Mouse (Mus musculus): ENCODE data around the gene Prrt2. TPM values are rescaled to one million over a fixed set of nuclear protein-coding genes. Genes with fewer than 3 reads are reported as not detected.

Prrt2 gene
- total and polyA plus RNA-seq, 3 experiments = 0.12 to 1.4 TPM; not detected in 1

DNA sequence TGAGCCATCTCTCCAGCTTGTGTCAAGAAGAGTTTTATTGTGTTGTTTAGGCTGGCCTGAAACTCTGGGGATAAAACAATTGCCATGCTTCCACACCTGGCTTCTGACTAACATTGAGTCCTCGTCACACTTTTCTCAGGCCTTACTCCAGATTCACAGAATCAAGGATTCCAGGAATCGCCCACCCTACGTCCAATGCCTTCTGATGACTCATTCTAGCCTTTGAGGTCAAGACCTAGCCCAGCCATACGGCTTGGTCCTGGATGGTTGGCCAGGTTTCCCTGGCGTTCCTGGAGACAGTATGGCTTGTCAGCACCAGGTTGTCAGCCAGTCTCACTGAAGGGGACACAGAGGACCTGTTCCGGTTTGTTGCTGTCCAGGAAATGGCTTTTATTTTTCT is 8.6 kb downstream of the Prrt2 start:
- H3K36me3 ChIP-seq (ENCODE audit: control insufficient read depth in 1 of 2, insufficient read depth in 2 of 2, low read length in 2 of 2) = peaks cover 0 to 29% of the 10 kb centered on the region in 2 experiments; a peak in 2 of 4 replicates
- DNase-seq (ENCODE audit: low read depth, low spot score) = no peak
- H3K9me3 ChIP-seq (replicated peaks; ENCODE audit: insufficient read depth, low read length) = no peaks in the 10 kb centered on the region
- no peak overlapping the region for H3K27ac ChIP-seq (ENCODE audit: control insufficient read depth, low read depth, low read length)
- H3K9ac ChIP-seq (ENCODE audit: control insufficient read depth, low read depth, low read length, poor library complexity, severe bottlenecking) = no peak overlapping the region
- H3K79me2 ChIP-seq (ENCODE audit: control insufficient read depth, insufficient read depth, low read length, poor library complexity) = peaks cover 36% of the 10 kb centered on the region
- H3K4me1 ChIP-seq (ENCODE audit: control insufficient read depth in 1 of 2, insufficient read depth in 2 of 2, low read length in 2 of 2) = peaks cover 10 to 35% of the 10 kb centered on the region in 2 experiments
- H3K4me3 ChIP-seq (ENCODE audit: control insufficient read depth in 1 of 2, insufficient read depth in 1 of 2, low read depth in 2 of 2, low read length in 2 of 2) = no peak overlapping the region
- H3K27me3 ChIP-seq (ENCODE audit: control insufficient read depth in 1 of 2, insufficient read depth in 2 of 2, low read length in 2 of 2) = no peaks in the 10 kb centered on the region
- TF ChIP-seq EP300 (IDR thresholded peaks at IDR 0.05; ENCODE audit: low read depth in 1 of 2, low read length in 2 of 2) = no peak
- no peak for TF ChIP-seq CTCF (IDR thresholded peaks at IDR 0.05 in 2 of 3, conservative IDR thresholded peaks at IDR 0.05 in 1 of 3; ENCODE audit: control insufficient read depth in 1 of 3, insufficient read depth in 1 of 3, low read depth in 2 of 3, low read length in 3 of 3, poor library complexity in 1 of 3, severe bottlenecking in 1 of 3)
- no peak for TF ChIP-seq RAD21 (IDR thresholded peaks at IDR 0.05; ENCODE audit: low read depth, low read length)
- no peak for TF ChIP-seq TAL1 (IDR thresholded peaks at IDR 0.05; ENCODE audit: low read length)

DNA sequence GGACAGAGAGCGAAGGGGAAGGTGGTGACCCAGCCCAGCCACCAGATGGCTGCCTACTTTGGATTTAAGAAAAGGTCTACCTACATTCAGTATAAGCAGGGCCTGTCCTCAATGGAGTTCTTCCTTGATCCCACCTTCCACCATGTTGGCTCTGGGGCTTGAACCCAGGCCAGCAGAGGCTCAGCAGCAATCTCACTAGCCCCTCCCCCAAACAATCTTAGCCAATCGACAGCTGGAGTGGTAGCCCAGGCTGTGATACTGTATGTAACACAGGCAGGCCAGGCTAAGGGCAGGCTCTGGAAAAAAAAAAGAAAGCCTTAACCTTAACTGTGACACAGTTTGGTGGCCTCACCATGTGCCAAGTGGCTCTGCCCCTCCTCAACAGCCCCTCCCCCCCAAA is 9.3 kb downstream of the Prrt2 start:
- no peak overlapping the region for H3K9ac ChIP-seq (ENCODE audit: control insufficient read depth, low read depth, low read length, poor library complexity, severe bottlenecking)
- no peak overlapping the region for H3K27ac ChIP-seq (ENCODE audit: control insufficient read depth, low read depth, low read length)
- DNase-seq (ENCODE audit: low read depth, low spot score) = peak; percentile 41
- H3K4me1 ChIP-seq (ENCODE audit: control insufficient read depth in 1 of 2, insufficient read depth in 2 of 2, low read length in 2 of 2) = peaks cover 10 to 36% of the 10 kb centered on the region in 2 experiments
- no peaks in the 10 kb centered on the region for H3K9me3 ChIP-seq (replicated peaks; ENCODE audit: insufficient read depth, low read length)
- peaks cover 32% of the 10 kb centered on the region for H3K79me2 ChIP-seq (ENCODE audit: control insufficient read depth, insufficient read depth, low read length, poor library complexity)
- H3K4me3 ChIP-seq (ENCODE audit: control insufficient read depth in 1 of 2, insufficient read depth in 1 of 2, low read depth in 2 of 2, low read length in 2 of 2) = no peak overlapping the region
- TF ChIP-seq ZC3H11A (IDR thresholded peaks at IDR 0.05; ENCODE audit: low read depth, low read length) (no peak), USF2 (IDR thresholded peaks at IDR 0.05; ENCODE audit: borderline replicate concordance in 1 of 2, insufficient read depth in 1 of 2, low read depth in 1 of 2, low read length in 2 of 2) (no peak), SMC3 (IDR thresholded peaks at IDR 0.05; ENCODE audit: low read depth, low read length) (peak; percentile 25; the same call in 1 of the 2 replicates), TCF12 (IDR thresholded peaks at IDR 0.05; ENCODE audit: low read depth, low read length) (no peak), POLR2AphosphoS2 (IDR thresholded peaks at IDR 0.05; ENCODE audit: low read length) (no peak), UBTF (IDR thresholded peaks at IDR 0.05; ENCODE audit: borderline replicate concordance, insufficient read depth, low read depth, low read length) (no peak), TBP (IDR thresholded peaks at IDR 0.05; ENCODE audit: low read depth, low read length) (no peak), NELFE (IDR thresholded peaks at IDR 0.05; ENCODE audit: low read depth, low read length) (0 out of 2 replicates have a peak, but pooled peaks have one; percentile 25), POLR2A (IDR thresholded peaks at IDR 0.05; ENCODE audit: control insufficient read depth in 1 of 2, insufficient read depth in 1 of 2, low read depth in 1 of 2, low read length in 2 of 2, poor library complexity in 1 of 2) (no peak; a peak in 1 of 4 replicates), MYB (IDR thresholded peaks at IDR 0.05; ENCODE audit: low read depth, low read length) (no peak), ZMIZ1 (IDR thresholded peaks at IDR 0.05; ENCODE audit: low read depth, low read length) (0 out of 2 replicates have a peak, but pooled peaks have one; percentile 32), ELF1 (IDR thresholded peaks at IDR 0.05; ENCODE audit: low read depth, low read length) (no peak), RCOR1 (IDR thresholded peaks at IDR 0.05; ENCODE audit: low read depth, low read length) (no peak), ETS1 (IDR thresholded peaks at IDR 0.05; ENCODE audit: low read depth, low read length) (no peak), JUND (IDR thresholded peaks at IDR 0.05; ENCODE audit: low read depth, low read length) (no peak), TAL1 (IDR thresholded peaks at IDR 0.05; ENCODE audit: low read length) (no peak), CHD1 (IDR thresholded peaks at IDR 0.05; ENCODE audit: low read depth, low read length) (no peak), RAD21 (IDR thresholded peaks at IDR 0.05; ENCODE audit: low read depth, low read length) (no peak; the same call in 1 of the 2 replicates), CTCF (IDR thresholded peaks at IDR 0.05 in 2 of 3, conservative IDR thresholded peaks at IDR 0.05 in 1 of 3; ENCODE audit: control insufficient read depth in 1 of 3, insufficient read depth in 1 of 3, low read depth in 2 of 3, low read length in 3 of 3, poor library complexity in 1 of 3, severe bottlenecking in 1 of 3) (peak in 1 of 3 experiments; percentile 11; a peak in 1 of 6 replicates), ZNF384 (IDR thresholded peaks at IDR 0.05; ENCODE audit: low read depth, low read length) (no peak), MAX (IDR thresholded peaks at IDR 0.05; ENCODE audit: low read length) (no peak), NRF1 (IDR thresholded peaks at IDR 0.05; ENCODE audit: insufficient read depth, low read depth, low read length, poor library complexity, severe bottlenecking) (no peak), CHD2 (IDR thresholded peaks at IDR 0.05; ENCODE audit: low read length) (no peak), KAT2A (conservative IDR thresholded peaks at IDR 0.05; ENCODE audit: low read depth, low read length) (no peak), MXI1 (IDR thresholded peaks at IDR 0.05; ENCODE audit: low read depth, low read length) (no peak), POLR2AphosphoS5 (IDR thresholded peaks at IDR 0.05; ENCODE audit: borderline replicate concordance, low read depth, low read length) (no peak), EP300 (IDR thresholded peaks at IDR 0.05; ENCODE audit: low read depth in 1 of 2, low read length in 2 of 2) (no peak), SIN3A (IDR thresholded peaks at IDR 0.05; ENCODE audit: low read length) (no peak), GABPA (IDR thresholded peaks at IDR 0.05; ENCODE audit: low read depth, low read length) (no peak)
- H3K36me3 ChIP-seq (ENCODE audit: control insufficient read depth in 1 of 2, insufficient read depth in 2 of 2, low read length in 2 of 2) = peaks cover 0 to 29% of the 10 kb centered on the region in 2 experiments; a peak in 2 of 4 replicates
- no peaks in the 10 kb centered on the region for H3K27me3 ChIP-seq (ENCODE audit: control insufficient read depth in 1 of 2, insufficient read depth in 2 of 2, low read length in 2 of 2)

Data from MEL (cell line).